Mouse (Mus musculus): ENCODE data around the gene Igflr1. TPM values are rescaled to one million over a fixed set of nuclear protein-coding genes. Genes with fewer than 3 reads are reported as not detected.

Igflr1 gene
- polyA plus RNA-seq, 1 experiment from 2014 or later = 4.1 TPM

DNA sequence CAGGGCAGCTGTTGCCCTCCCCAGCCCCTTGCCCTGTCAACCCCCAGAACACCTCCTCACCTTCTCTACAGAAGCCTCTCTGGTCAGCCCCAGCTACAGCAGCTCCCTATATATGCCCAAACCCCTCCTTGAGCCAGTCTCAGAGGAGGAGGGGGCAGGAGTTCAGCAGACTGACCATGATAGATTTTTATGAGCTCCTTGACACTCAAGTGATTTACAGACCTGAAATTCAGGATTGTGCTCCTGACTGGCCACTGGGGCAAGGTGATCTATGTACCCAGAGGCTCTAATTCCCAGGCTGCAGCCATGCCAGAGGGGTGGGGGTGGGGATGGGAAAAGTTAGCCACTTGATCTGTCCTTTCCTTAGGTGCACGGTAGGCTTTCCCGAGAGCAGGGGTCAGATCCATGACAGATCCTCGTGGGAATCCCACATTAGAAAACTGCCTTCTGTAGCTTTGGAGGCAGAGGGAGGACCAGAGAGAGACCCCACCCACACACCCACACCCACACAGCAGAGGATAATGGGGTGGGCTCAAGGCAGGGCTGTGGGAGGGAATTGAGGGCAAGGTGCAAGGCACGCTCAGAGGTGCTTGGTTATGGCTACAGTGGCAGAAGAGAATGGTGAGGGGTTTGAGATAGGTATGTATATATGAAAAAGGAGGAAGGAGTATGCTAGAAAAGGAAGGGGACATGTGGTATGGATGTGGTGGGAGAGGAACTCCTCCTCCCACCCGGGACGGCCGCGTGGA, 47.6 kb downstream of the Igflr1 start, which contains the start of gene Upk1a:
Gene Upk1a, minus strand, starts transcription at position 194 of the 749 bp plus-strand sequence.
- H3K36me3 ChIP-seq (ENCODE audit: control insufficient read depth, insufficient read depth, low read length) = peaks cover 7% of the 10 kb centered on the region; the same call in 1 of the 2 replicates
- no peak within 1 kb of the TSS for H3K27ac ChIP-seq (ENCODE audit: low read depth, low read length)
- ATAC-seq (ENCODE audit: low FRiP score) (no peak), DNase-seq (ENCODE audit: low spot score, missing footprints) (no peak)
- H3K9me3 ChIP-seq (ENCODE audit: control insufficient read depth, low read length) = no peaks in the 10 kb centered on the region
- no peak within 1 kb of the TSS for H3K9ac ChIP-seq (ENCODE audit: low read length)
- no peaks in the 10 kb centered on the region for H3K4me1 ChIP-seq (ENCODE audit: control insufficient read depth, insufficient read depth, low read length)
- no peaks in the 10 kb centered on the region for H3K27me3 ChIP-seq (ENCODE audit: control insufficient read depth, insufficient read depth, low read length)
- H3K4me3 ChIP-seq (ENCODE audit: low read depth, low read length) = no peak within 1 kb of the TSS
- WGBS = 79% methylated on average over 8 of the region's 8 CpGs
- H3K4me2 ChIP-seq = no peak within 1 kb of the TSS

DNA sequence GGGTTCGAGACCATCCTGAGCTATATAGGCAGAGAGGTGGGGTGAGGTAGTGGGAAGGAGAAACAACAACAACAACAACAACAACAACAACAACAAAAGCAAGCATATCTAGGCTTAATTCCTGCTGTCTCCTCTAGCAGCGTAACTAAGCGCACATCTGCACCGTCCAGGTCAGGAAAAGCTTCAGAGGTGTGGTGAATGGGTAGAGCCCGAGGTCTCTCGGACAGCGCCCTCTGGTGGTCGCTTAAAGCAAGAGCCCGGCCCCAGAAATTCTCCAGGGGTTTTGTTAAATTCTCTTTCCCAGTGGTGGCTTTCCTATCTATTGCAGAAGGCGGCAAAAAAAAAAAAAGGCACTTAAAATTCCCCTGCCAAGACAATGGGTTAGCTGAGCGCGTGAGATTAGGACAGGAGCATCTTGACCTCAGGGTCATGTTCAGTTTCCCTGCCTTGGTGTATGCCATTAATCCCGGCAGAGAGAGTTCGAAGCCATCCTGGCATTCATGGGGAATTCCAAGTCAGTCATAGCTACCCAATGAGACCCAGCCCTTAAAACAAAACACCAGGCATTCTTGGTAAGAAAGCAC, 48.4 kb downstream of the Igflr1 start:
- Histone ChIP-seq H3K4me2 (no peak overlapping the region), H3K9ac (ENCODE audit: low read length) (no peak overlapping the region), H3K9me3 (ENCODE audit: control insufficient read depth, low read length) (no peaks in the 10 kb centered on the region), H3K4me1 (ENCODE audit: control insufficient read depth, insufficient read depth, low read length) (no peaks in the 10 kb centered on the region), H3K36me3 (ENCODE audit: control insufficient read depth, insufficient read depth, low read length) (peaks cover 7% of the 10 kb centered on the region; the same call in 1 of the 2 replicates), H3K27me3 (ENCODE audit: control insufficient read depth, insufficient read depth, low read length) (no peaks in the 10 kb centered on the region), H3K4me3 (ENCODE audit: low read depth, low read length) (no peak overlapping the region), H3K27ac (ENCODE audit: low read depth, low read length) (no peak overlapping the region)
- DNase-seq (ENCODE audit: low spot score, missing footprints) = peak; percentile 93
- peak; percentile 42; the same call in 1 of the 2 replicates for ATAC-seq (ENCODE audit: low FRiP score)
- WGBS = 24% methylated on average over 14 of the region's 14 CpGs

DNA sequence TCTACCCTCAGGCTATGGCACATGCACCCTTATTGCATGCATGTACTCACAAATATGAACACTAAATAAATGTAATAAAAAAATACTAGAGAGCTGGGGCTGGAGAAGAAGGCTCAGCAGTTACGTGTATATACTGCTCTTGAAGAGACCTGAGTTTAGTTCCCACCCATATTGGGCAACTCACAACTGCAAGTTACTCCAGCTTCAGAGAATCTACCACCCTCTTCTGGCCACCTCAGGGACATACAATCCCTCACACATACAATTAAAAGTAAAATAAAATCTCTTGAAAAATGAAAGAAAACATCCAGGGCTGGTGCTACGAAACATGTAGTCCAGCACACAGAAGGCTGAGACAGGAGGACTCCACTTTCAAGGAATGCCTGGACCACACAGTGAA, 49.2 kb downstream of the Igflr1 start:
- H3K4me3 ChIP-seq (ENCODE audit: low read depth, low read length) = no peak overlapping the region
- H3K4me1 ChIP-seq (ENCODE audit: control insufficient read depth, insufficient read depth, low read length) = no peaks in the 10 kb centered on the region
- H3K27me3 ChIP-seq (ENCODE audit: control insufficient read depth, insufficient read depth, low read length) = no peaks in the 10 kb centered on the region
- 78% methylated on average over 2 of the region's 2 CpGs for WGBS
- DNase-seq (ENCODE audit: low spot score, missing footprints) = no peak
- H3K36me3 ChIP-seq (ENCODE audit: control insufficient read depth, insufficient read depth, low read length) = peaks cover 7% of the 10 kb centered on the region; the same call in 1 of the 2 replicates
- H3K9me3 ChIP-seq (ENCODE audit: control insufficient read depth, low read length) = no peaks in the 10 kb centered on the region
- no peak for ATAC-seq (ENCODE audit: low FRiP score)
- H3K9ac ChIP-seq (ENCODE audit: low read length) = no peak overlapping the region
- no peak overlapping the region for H3K27ac ChIP-seq (ENCODE audit: low read depth, low read length)
- H3K4me2 ChIP-seq = no peak overlapping the region

DNA sequence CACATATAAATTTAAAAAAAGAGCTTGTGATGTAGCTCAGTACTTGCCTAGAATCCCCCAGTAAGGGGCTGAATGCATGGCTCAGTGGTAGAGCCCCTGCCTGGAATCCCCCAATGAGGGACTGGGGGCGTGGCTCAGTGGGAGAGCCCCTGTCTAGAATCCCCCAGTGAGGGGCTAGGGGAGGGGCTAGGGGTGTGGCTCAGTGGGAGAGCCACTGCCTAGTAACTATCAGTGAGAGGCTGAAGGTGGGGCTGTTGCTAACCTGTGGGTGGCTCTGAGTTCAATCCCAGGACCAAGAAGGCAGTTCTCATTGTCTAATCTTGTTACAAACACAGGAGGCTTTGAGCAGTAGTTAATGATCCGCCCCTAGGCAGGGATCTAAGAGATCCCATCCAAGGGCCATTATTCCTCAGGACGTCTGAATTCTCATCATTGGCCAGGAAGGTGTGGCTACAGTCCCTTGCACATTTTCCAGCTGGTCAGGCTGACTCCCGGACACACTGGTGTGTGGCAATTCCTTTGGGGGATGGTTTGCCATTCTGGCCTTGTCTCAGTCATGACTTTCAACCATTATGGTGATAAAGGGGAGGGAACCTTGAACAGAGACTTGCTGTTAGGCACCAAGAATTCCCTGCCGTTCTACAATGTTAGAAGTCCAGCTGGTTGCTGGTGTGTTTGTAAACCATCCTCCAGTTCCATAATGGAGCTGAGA, 50.0 kb downstream of the Igflr1 start:
- Histone ChIP-seq H3K27ac (ENCODE audit: low read depth, low read length) (no peak overlapping the region), H3K9ac (ENCODE audit: low read length) (no peak overlapping the region), H3K4me2 (no peak overlapping the region), H3K9me3 (ENCODE audit: control insufficient read depth, low read length) (no peaks in the 10 kb centered on the region), H3K4me1 (ENCODE audit: control insufficient read depth, insufficient read depth, low read length) (no peaks in the 10 kb centered on the region), H3K36me3 (ENCODE audit: control insufficient read depth, insufficient read depth, low read length) (peaks cover 7% of the 10 kb centered on the region; the same call in 1 of the 2 replicates), H3K4me3 (ENCODE audit: low read depth, low read length) (no peak overlapping the region), H3K27me3 (ENCODE audit: control insufficient read depth, insufficient read depth, low read length) (no peaks in the 10 kb centered on the region)
- 63% methylated on average over 5 of the region's 5 CpGs for WGBS
- DNase-seq (ENCODE audit: low spot score, missing footprints) (no peak), ATAC-seq (ENCODE audit: low FRiP score) (0 out of 2 replicates have a peak, but pooled peaks have one; percentile 33)

Small RNA genes within 50 kb of the gene (microRNA-seq; reads per million reads assigned to microRNA genes)
- gene Gm38670 (1.9 reads per million, percentile 3 among the genes with 10 or more reads in this experiment), gene Mir3569 (0.76 reads per million)

Other genes starting within 250 kb of the Igflr1 start
- gene E130208F15Rik, start 243.7 kb upstream of the Igflr1 start, polyA plus RNA-seq (2014; fragmentation: Nextera tagmentation; extraction: Ambion mirVana) = 0.52 TPM in 1 of 2 replicates, not detected in the other
- gene Sdhaf1, start 241.5 kb upstream of the Igflr1 start, polyA plus RNA-seq (2014; fragmentation: Nextera tagmentation; extraction: Ambion mirVana) = 23.1 and 24.5 TPM in 2 replicates
- gene Lrfn3, start 202.7 kb upstream of the Igflr1 start, polyA plus RNA-seq (2014; fragmentation: Nextera tagmentation; extraction: Ambion mirVana) = 5.3 and 5.9 TPM in 2 replicates
- gene Tyrobp, start 151.7 kb upstream of the Igflr1 start, polyA plus RNA-seq (2014; fragmentation: Nextera tagmentation; extraction: Ambion mirVana) = 16.6 and 19.7 TPM in 2 replicates
- gene Hcst, start 145.6 kb upstream of the Igflr1 start, polyA plus RNA-seq (2014; fragmentation: Nextera tagmentation; extraction: Ambion mirVana) = 0.43 and 0.45 TPM in 2 replicates
- gene Nfkbid, start 143.7 kb upstream of the Igflr1 start, polyA plus RNA-seq (2014; fragmentation: Nextera tagmentation; extraction: Ambion mirVana) = 0.63 and 1.2 TPM in 2 replicates
- gene Aplp1, start 119.9 kb upstream of the Igflr1 start, polyA plus RNA-seq (2014; fragmentation: Nextera tagmentation; extraction: Ambion mirVana) = 128 and 134 TPM in 2 replicates
- 0.58 and 0.61 TPM in 2 replicates for gene Kirrel2, start 107.7 kb upstream of the Igflr1 start, polyA plus RNA-seq (2014; fragmentation: Nextera tagmentation; extraction: Ambion mirVana)
- gene Nphs1, start 107.1 kb upstream of the Igflr1 start, polyA plus RNA-seq (2014; fragmentation: Nextera tagmentation; extraction: Ambion mirVana) = not detected in 2 replicates
- not detected in 2 replicates for gene Prodh2, start 71.8 kb upstream of the Igflr1 start, polyA plus RNA-seq (2014; fragmentation: Nextera tagmentation; extraction: Ambion mirVana)
- 32.0 and 41.1 TPM in 2 replicates for gene Arhgap33, start 30.4 kb upstream of the Igflr1 start, polyA plus RNA-seq (2014; fragmentation: Nextera tagmentation; extraction: Ambion mirVana)
- 4.2 and 4.6 TPM in 2 replicates for gene Hspb6, start 13.2 kb upstream of the Igflr1 start, polyA plus RNA-seq (2014; fragmentation: Nextera tagmentation; extraction: Ambion mirVana)
- 11.3 and 11.5 TPM in 2 replicates for gene Proser3, start 13.1 kb upstream of the Igflr1 start, polyA plus RNA-seq (2014; fragmentation: Nextera tagmentation; extraction: Ambion mirVana)
- gene Lin37, start 5.6 kb upstream of the Igflr1 start, polyA plus RNA-seq (2014; fragmentation: Nextera tagmentation; extraction: Ambion mirVana) = 48.7 and 49.7 TPM in 2 replicates
- 90.7 and 94.8 TPM in 2 replicates for gene U2af1l4, start 2.1 kb upstream of the Igflr1 start, polyA plus RNA-seq (2014; fragmentation: Nextera tagmentation; extraction: Ambion mirVana)
- gene Gm49396, start 2.1 kb upstream of the Igflr1 start, polyA plus RNA-seq (2014; fragmentation: Nextera tagmentation; extraction: Ambion mirVana) = 6.9 and 7.5 TPM in 2 replicates
- gene Psenen, start 1.8 kb upstream of the Igflr1 start, polyA plus RNA-seq (2014; fragmentation: Nextera tagmentation; extraction: Ambion mirVana) = 98.0 and 110 TPM in 2 replicates
- gene Kmt2b, start 23.3 kb downstream of the Igflr1 start, polyA plus RNA-seq (2014; fragmentation: Nextera tagmentation; extraction: Ambion mirVana) = 10.3 and 10.7 TPM in 2 replicates
- gene Zbtb32, start 33.5 kb downstream of the Igflr1 start, polyA plus RNA-seq (2014; fragmentation: Nextera tagmentation; extraction: Ambion mirVana) = 0.21 and 0.25 TPM in 2 replicates
- 0.67 and 1.0 TPM in 2 replicates for gene Upk1a, start 47.4 kb downstream of the Igflr1 start, polyA plus RNA-seq (2014; fragmentation: Nextera tagmentation; extraction: Ambion mirVana)
- gene Cox6b1, start 60.7 kb downstream of the Igflr1 start, polyA plus RNA-seq (2014; fragmentation: Nextera tagmentation; extraction: Ambion mirVana) = 791 and 797 TPM in 2 replicates
- not detected in 2 replicates for gene Etv2, start 70.4 kb downstream of the Igflr1 start, polyA plus RNA-seq (2014; fragmentation: Nextera tagmentation; extraction: Ambion mirVana)
- gene Rbm42, start 84.9 kb downstream of the Igflr1 start, polyA plus RNA-seq (2014; fragmentation: Nextera tagmentation; extraction: Ambion mirVana) = 112 and 138 TPM in 2 replicates
- gene Haus5, start 99.6 kb downstream of the Igflr1 start, polyA plus RNA-seq (2014; fragmentation: Nextera tagmentation; extraction: Ambion mirVana) = 51.0 and 52.4 TPM in 2 replicates
- gene Pmis2, start 106.2 kb downstream of the Igflr1 start, polyA plus RNA-seq (2014; fragmentation: Nextera tagmentation; extraction: Ambion mirVana) = not detected in 2 replicates
- not detected in 2 replicates for gene 2200002J24Rik, start 133.5 kb downstream of the Igflr1 start, polyA plus RNA-seq (2014; fragmentation: Nextera tagmentation; extraction: Ambion mirVana)
- gene Atp4a, start 146.8 kb downstream of the Igflr1 start, polyA plus RNA-seq (2014; fragmentation: Nextera tagmentation; extraction: Ambion mirVana) = 0.70 and 1.1 TPM in 2 replicates
- 140 and 153 TPM in 2 replicates for gene Tmem147, start 164.1 kb downstream of the Igflr1 start, polyA plus RNA-seq (2014; fragmentation: Nextera tagmentation; extraction: Ambion mirVana)
- 0.19 and 0.48 TPM in 2 replicates for gene Gapdhs, start 178.3 kb downstream of the Igflr1 start, polyA plus RNA-seq (2014; fragmentation: Nextera tagmentation; extraction: Ambion mirVana)
- 0.54 and 1.1 TPM in 2 replicates for gene Sbsn, start 186.0 kb downstream of the Igflr1 start, polyA plus RNA-seq (2014; fragmentation: Nextera tagmentation; extraction: Ambion mirVana)
- gene Dmkn, start 198.3 kb downstream of the Igflr1 start, polyA plus RNA-seq (2014; fragmentation: Nextera tagmentation; extraction: Ambion mirVana) = not detected in 2 replicates
- not detected in 2 replicates for gene Krtdap, start 222.5 kb downstream of the Igflr1 start, polyA plus RNA-seq (2014; fragmentation: Nextera tagmentation; extraction: Ambion mirVana)